Mouse (Mus musculus): Measurements from ENCODE around the gene Hoxa3. TPM values are rescaled to one million over a fixed set of nuclear protein-coding genes. Genes with fewer than 3 reads are reported as not detected.
A peak's percentile ranks its signal among the peaks of the same experiment; 100 is the strongest.

Hoxa3 gene
- polyA plus RNA-seq, 1 experiment from 2014 or later: 16.0 TPM

- Histone ChIP-seq H3K4me3 (ENCODE audit: low read depth, low read length) (peak overlapping the region; percentile 47), H3K4me2 (replicated peaks; ENCODE audit: low read depth, low read length) (peak overlapping the region; percentile 90), H3K9ac (replicated peaks; ENCODE audit: low read depth, low read length) (peak overlapping the region; percentile 97), H3K36me3 (ENCODE audit: control insufficient read depth, insufficient read depth, low read length) (0 out of 2 replicates have a peak, but pooled peaks cover 2% of the 10 kb centered on the region), H3K27me3 (ENCODE audit: control insufficient read depth, insufficient read depth, low read length) (no peaks in the 10 kb centered on the region), H3K9me3 (ENCODE audit: control insufficient read depth, low read depth, low read length) (no peaks in the 10 kb centered on the region), H3K4me1 (ENCODE audit: control insufficient read depth, insufficient read depth, low read length) (peaks cover 58% of the 10 kb centered on the region), H3K27ac (ENCODE audit: low read length) (peak overlapping the region; percentile 98)
- ATAC-seq (ENCODE audit: insufficient number of reproducible peaks, insufficient read depth, low FRiP score, low read depth): no peak
- WGBS: 2% methylated on average over 23 of the region's 23 CpGs
These were observed 22.7 kb downstream of the Hoxa3 start for GRCm38 (mm10) chr6:52190410-52190809.

- Histone ChIP-seq H3K9me3 (ENCODE audit: control insufficient read depth, low read depth, low read length) (no peaks in the 10 kb centered on the region), H3K27ac (ENCODE audit: low read length) (peak overlapping the region; percentile 98), H3K36me3 (ENCODE audit: control insufficient read depth, insufficient read depth, low read length) (0 out of 2 replicates have a peak, but pooled peaks cover 2% of the 10 kb centered on the region), H3K9ac (replicated peaks; ENCODE audit: low read depth, low read length) (peak overlapping the region; percentile 97), H3K27me3 (ENCODE audit: control insufficient read depth, insufficient read depth, low read length) (no peaks in the 10 kb centered on the region), H3K4me2 (replicated peaks; ENCODE audit: low read depth, low read length) (peak overlapping the region; percentile 90), H3K4me3 (ENCODE audit: low read depth, low read length) (peak overlapping the region; percentile 47), H3K4me1 (ENCODE audit: control insufficient read depth, insufficient read depth, low read length) (peaks cover 62% of the 10 kb centered on the region)
- no peak for ATAC-seq (ENCODE audit: insufficient number of reproducible peaks, insufficient read depth, low FRiP score, low read depth)
- WGBS: 10% methylated on average over 8 of the region's 8 CpGs
These were observed 23.2 kb downstream of the Hoxa3 start for GRCm38 (mm10) chr6:52189909-52190308.

- H3K27me3 ChIP-seq (ENCODE audit: control insufficient read depth, insufficient read depth, low read length): no peaks in the 10 kb centered on the region
- peak; percentile 44; the same call in 1 of the 2 replicates for ATAC-seq (ENCODE audit: insufficient number of reproducible peaks, insufficient read depth, low FRiP score, low read depth)
These were observed 24.0 kb downstream of the Hoxa3 start for GRCm38 (mm10) chr6:52189172-52189591.

GRCm38 (mm10) chr6:52186500-52186899 is 26.6 kb downstream of the Hoxa3 start:
- 35% methylated on average over 1 of the region's 1 CpGs for WGBS
- H3K9me3 ChIP-seq (ENCODE audit: control insufficient read depth, low read depth, low read length): no peaks in the 10 kb centered on the region
- no peak overlapping the region for H3K9ac ChIP-seq (replicated peaks; ENCODE audit: low read depth, low read length)
- peak overlapping the region; percentile 11; the same call in 1 of the 2 replicates for H3K27ac ChIP-seq (ENCODE audit: low read length)
- ATAC-seq (ENCODE audit: insufficient number of reproducible peaks, insufficient read depth, low FRiP score, low read depth): no peak
- H3K4me3 ChIP-seq (ENCODE audit: low read depth, low read length): no peak overlapping the region
- H3K27me3 ChIP-seq (ENCODE audit: control insufficient read depth, insufficient read depth, low read length): no peaks in the 10 kb centered on the region
- no peak overlapping the region for H3K4me2 ChIP-seq (replicated peaks; ENCODE audit: low read depth, low read length)
- peaks cover 5% of the 10 kb centered on the region; the same call in 1 of the 2 replicates for H3K36me3 ChIP-seq (ENCODE audit: control insufficient read depth, insufficient read depth, low read length)
- peaks cover 74% of the 10 kb centered on the region for H3K4me1 ChIP-seq (ENCODE audit: control insufficient read depth, insufficient read depth, low read length)

More at GRCm38 (mm10) chr6:52189172-52189591, 24.0 kb downstream of the Hoxa3 start:
- peak overlapping the region; percentile 98 for H3K27ac ChIP-seq (ENCODE audit: low read length)
- H3K4me3 ChIP-seq (ENCODE audit: low read depth, low read length): peak overlapping the region; percentile 47
- H3K9me3 ChIP-seq (ENCODE audit: control insufficient read depth, low read depth, low read length): no peaks in the 10 kb centered on the region
- H3K9ac ChIP-seq (replicated peaks; ENCODE audit: low read depth, low read length): peak overlapping the region; percentile 97
- H3K36me3 ChIP-seq (ENCODE audit: control insufficient read depth, insufficient read depth, low read length): 0 out of 2 replicates have a peak, but pooled peaks cover 2% of the 10 kb centered on the region
- 14% methylated on average over 5 of the region's 5 CpGs for WGBS
- H3K4me1 ChIP-seq (ENCODE audit: control insufficient read depth, insufficient read depth, low read length): peaks cover 65% of the 10 kb centered on the region
- peak overlapping the region; percentile 90 for H3K4me2 ChIP-seq (replicated peaks; ENCODE audit: low read depth, low read length)

- Histone ChIP-seq H3K36me3 (ENCODE audit: control insufficient read depth, insufficient read depth, low read length) (peaks cover 5% of the 10 kb centered on the region; the same call in 1 of the 2 replicates), H3K27me3 (ENCODE audit: control insufficient read depth, insufficient read depth, low read length) (no peaks in the 10 kb centered on the region), H3K4me1 (ENCODE audit: control insufficient read depth, insufficient read depth, low read length) (peaks cover 81% of the 10 kb centered on the region), H3K9me3 (ENCODE audit: control insufficient read depth, low read depth, low read length) (no peaks in the 10 kb centered on the region), H3K4me3 (ENCODE audit: low read depth, low read length) (no peak overlapping the region), H3K27ac (ENCODE audit: low read length) (peak overlapping the region; percentile 98; the same call in 1 of the 2 replicates), H3K4me2 (replicated peaks; ENCODE audit: low read depth, low read length) (peak overlapping the region; percentile 24), H3K9ac (replicated peaks; ENCODE audit: low read depth, low read length) (no peak overlapping the region)
- no peak for ATAC-seq (ENCODE audit: insufficient number of reproducible peaks, insufficient read depth, low FRiP score, low read depth)
- 29% methylated on average over 3 of the region's 3 CpGs for WGBS
These were observed 27.3 kb downstream of the Hoxa3 start for GRCm38 (mm10) chr6:52185834-52186233.

GRCm38 (mm10) chr6:52185222-52185621 is 27.9 kb downstream of the Hoxa3 start:
- Histone ChIP-seq H3K4me3 (ENCODE audit: low read depth, low read length) (no peak overlapping the region), H3K36me3 (ENCODE audit: control insufficient read depth, insufficient read depth, low read length) (peaks cover 5% of the 10 kb centered on the region; the same call in 1 of the 2 replicates), H3K4me2 (replicated peaks; ENCODE audit: low read depth, low read length) (peak overlapping the region; percentile 24), H3K9me3 (ENCODE audit: control insufficient read depth, low read depth, low read length) (no peaks in the 10 kb centered on the region), H3K4me1 (ENCODE audit: control insufficient read depth, insufficient read depth, low read length) (peaks cover 86% of the 10 kb centered on the region), H3K9ac (replicated peaks; ENCODE audit: low read depth, low read length) (no peak overlapping the region), H3K27me3 (ENCODE audit: control insufficient read depth, insufficient read depth, low read length) (no peaks in the 10 kb centered on the region), H3K27ac (ENCODE audit: low read length) (peak overlapping the region; percentile 98)
- ATAC-seq (ENCODE audit: insufficient number of reproducible peaks, insufficient read depth, low FRiP score, low read depth): no peak
- WGBS: 3% methylated on average over 19 of the region's 19 CpGs

GRCm38 (mm10) chr6:52184668-52185067 is 28.5 kb downstream of the Hoxa3 start:
- no peak for ATAC-seq (ENCODE audit: insufficient number of reproducible peaks, insufficient read depth, low FRiP score, low read depth)
- peaks cover 86% of the 10 kb centered on the region for H3K4me1 ChIP-seq (ENCODE audit: control insufficient read depth, insufficient read depth, low read length)
- peak overlapping the region; percentile 98 for H3K27ac ChIP-seq (ENCODE audit: low read length)
- H3K4me2 ChIP-seq (replicated peaks; ENCODE audit: low read depth, low read length): peak overlapping the region; percentile 24
- no peaks in the 10 kb centered on the region for H3K9me3 ChIP-seq (ENCODE audit: control insufficient read depth, low read depth, low read length)
- no peaks in the 10 kb centered on the region for H3K27me3 ChIP-seq (ENCODE audit: control insufficient read depth, insufficient read depth, low read length)
- H3K36me3 ChIP-seq (ENCODE audit: control insufficient read depth, insufficient read depth, low read length): peaks cover 5% of the 10 kb centered on the region; the same call in 1 of the 2 replicates
- no peak overlapping the region for H3K4me3 ChIP-seq (ENCODE audit: low read depth, low read length)
- no peak overlapping the region for H3K9ac ChIP-seq (replicated peaks; ENCODE audit: low read depth, low read length)
- 23% methylated on average over 6 of the region's 6 CpGs for whole genome bisulfite sequencing

GRCm38 (mm10) chr6:52183311-52184080 is 29.6 kb downstream of the Hoxa3 start:
- H3K27ac ChIP-seq (ENCODE audit: low read length): peak overlapping the region; percentile 98
- H3K4me2 ChIP-seq (replicated peaks; ENCODE audit: low read depth, low read length): peak overlapping the region; percentile 24
- no peaks in the 10 kb centered on the region for H3K9me3 ChIP-seq (ENCODE audit: control insufficient read depth, low read depth, low read length)

More at GRCm38 (mm10) chr6:52183311-52184080, 29.6 kb downstream of the Hoxa3 start:
- no peak overlapping the region for H3K4me3 ChIP-seq (ENCODE audit: low read depth, low read length)
- H3K27me3 ChIP-seq (ENCODE audit: control insufficient read depth, insufficient read depth, low read length): no peaks in the 10 kb centered on the region
- ATAC-seq (ENCODE audit: insufficient number of reproducible peaks, insufficient read depth, low FRiP score, low read depth): no peak
- 20% methylated on average over 10 of the region's 10 CpGs for WGBS
- H3K4me1 ChIP-seq (ENCODE audit: control insufficient read depth, insufficient read depth, low read length): peaks cover 75% of the 10 kb centered on the region
- H3K36me3 ChIP-seq (ENCODE audit: control insufficient read depth, insufficient read depth, low read length): peaks cover 5% of the 10 kb centered on the region; the same call in 1 of the 2 replicates
- H3K9ac ChIP-seq (replicated peaks; ENCODE audit: low read depth, low read length): no peak overlapping the region; the same call in 1 of the 2 replicates

Data from stomach, embryonic 14.5 days (tissue).